Mouse (Mus musculus) kidney, embryonic 15.5 days (tissue): ENCODE data around the gene Ap1g1. TPM values are rescaled to one million over a fixed set of nuclear protein-coding genes. Genes with fewer than 3 reads are reported as not detected.

Experiments
- ATAC-seq: fragments of 200-750 bp; cut with Nextera tagmentation; replicated peaks from 2 replicates; pipeline ENCODE4 v1.8.0; 2017; ENCODE audit warnings: moderate TSS enrichment; ENCODE audit not compliant: low FRiP score
- H3K27ac ChIP-seq: fragments of 300-500 bp; sonication (generic); 2 replicates; pipeline ENCODE4 v1.5.1; 2015; ENCODE audit warnings: mild to moderate bottlenecking, inconsistent platforms
- H3K27me3 ChIP-seq: fragments of 300-500 bp; sonication (generic); 2 replicates; pipeline ENCODE4 v1.6.1; 2015; ENCODE audit warnings: inconsistent platforms
- H3K36me3 ChIP-seq: fragments of 300-500 bp; sonication (generic); 2 replicates; pipeline ENCODE4 v1.6.1; 2015; ENCODE audit warnings: inconsistent platforms
- H3K4me1 ChIP-seq: fragments of 300-500 bp; sonication (generic); 2 replicates; pipeline ENCODE4 v1.6.1; 2015; ENCODE audit warnings: inconsistent platforms
- H3K4me2 ChIP-seq: fragments of 300-500 bp; sonication (generic); 2 replicates; pipeline ENCODE4 v1.6.1; 2015; ENCODE audit warnings: moderate library complexity, mild to moderate bottlenecking, inconsistent platforms
- H3K4me3 ChIP-seq: fragments of 300-500 bp; sonication (generic); replicated peaks from 2 replicates; pipeline ENCODE4 v1.5.1; 2015; ENCODE audit warnings: mild to moderate bottlenecking, inconsistent platforms
- H3K9ac ChIP-seq: fragments of 300-500 bp; sonication (generic); 2 replicates; pipeline ENCODE4 v1.6.1; 2015; ENCODE audit warnings: mild to moderate bottlenecking, inconsistent platforms
- H3K9me3 ChIP-seq: fragments of 300-500 bp; sonication (generic); replicated peaks from 2 replicates; pipeline ENCODE4 v1.6.1; 2016; ENCODE audit warnings: inconsistent platforms
- WGBS: fragments of 180-500 bp; shearing (Covaris S2); methylation state at CpG from one replicate; pipeline ENCODE4 v1.1.7; 2015; ENCODE audit warnings: mixed read lengths; 5-methylcytosine and 5-hydroxymethylcytosine counted together
- polyA plus RNA-seq: library from polyadenylated mRNA; unstranded; fragments of >200 nt; fragmentation: Nextera tagmentation; extraction: Ambion mirVana; gene quantifications from 2 replicates; pipeline ENCODE4 v1.2.1, GENCODE M21; 2015

Ap1g1 gene
- polyA plus RNA-seq = 45.4 TPM in 2 replicates

DNA sequence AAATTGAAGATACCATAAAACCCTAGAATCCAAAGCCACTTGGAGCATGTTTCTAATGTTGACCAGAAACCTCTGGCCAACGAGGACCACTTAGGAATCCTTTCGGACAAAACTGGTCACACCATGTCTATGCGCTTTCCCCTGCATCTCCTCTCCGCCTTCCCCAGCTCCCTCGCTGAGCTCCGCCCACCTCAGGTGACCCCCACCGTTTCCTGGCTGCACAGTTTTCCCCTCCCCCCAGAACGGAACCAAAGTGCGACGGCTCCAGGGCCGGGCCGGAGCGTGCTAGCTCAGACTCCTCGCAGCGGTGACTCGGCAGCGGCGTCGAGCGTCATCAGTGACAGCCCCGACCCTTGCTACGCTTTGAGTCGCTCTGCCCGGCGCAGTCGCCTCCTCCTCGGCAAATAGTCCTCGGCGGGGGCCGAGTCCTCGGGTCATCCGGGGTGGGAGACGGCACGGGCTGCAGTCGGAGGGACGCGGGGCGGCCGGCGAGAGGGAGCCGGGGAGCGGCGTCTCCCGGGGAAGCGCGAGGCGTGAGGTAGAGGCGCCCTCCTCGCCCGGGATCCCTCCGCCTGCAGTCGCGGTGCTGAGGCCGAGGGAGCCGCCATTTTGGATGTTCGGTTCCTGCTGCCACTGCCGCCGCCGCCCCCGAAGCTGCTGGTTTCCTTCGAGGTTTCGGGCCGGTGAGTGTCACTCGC, at the start of gene Ap1g1:
Gene Ap1g1, plus strand, starts transcription at position 275 of the 698 bp plus-strand sequence.
- ATAC-seq = peak; percentile 100
- peaks cover 14% of the 10 kb centered on the region for H3K27me3 ChIP-seq
- peak within 1 kb of the TSS; percentile 98 for H3K4me3 ChIP-seq
- H3K9ac ChIP-seq = peak within 1 kb of the TSS; percentile 97
- no peaks in the 10 kb centered on the region for H3K9me3 ChIP-seq
- peak within 1 kb of the TSS; percentile 86 for H3K4me2 ChIP-seq
- peaks cover 17% of the 10 kb centered on the region for H3K4me1 ChIP-seq
- WGBS = under 1% methylated on average over 63 of the region's 64 CpGs
- no peaks in the 10 kb centered on the region for H3K36me3 ChIP-seq
- H3K27ac ChIP-seq = peak within 1 kb of the TSS; percentile 98

DNA sequence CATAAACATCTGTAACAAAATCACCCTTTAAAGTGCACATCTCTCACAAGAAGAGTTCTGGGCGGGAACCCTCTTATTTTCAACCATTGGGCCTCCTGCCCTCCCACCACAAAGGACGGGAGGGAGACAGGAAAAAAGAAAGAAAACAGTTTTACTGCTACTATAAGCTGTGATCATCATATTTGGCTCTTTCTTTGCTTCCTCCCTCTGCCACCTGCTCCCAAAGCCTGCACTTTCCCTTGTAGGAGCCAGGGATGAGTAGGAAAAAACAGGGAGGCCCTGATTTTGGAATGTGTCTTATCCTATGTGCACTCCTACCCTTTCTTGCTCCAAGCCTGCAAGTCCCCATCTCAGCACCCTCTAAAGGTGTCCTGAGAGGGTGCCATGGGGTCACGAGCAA, 47.3 kb upstream of the Ap1g1 start:
- H3K9ac ChIP-seq = no peak overlapping the region
- no peak overlapping the region for H3K27ac ChIP-seq
- WGBS = 73% methylated on average over 3 of the region's 3 CpGs
- H3K27me3 ChIP-seq = no peaks in the 10 kb centered on the region
- H3K36me3 ChIP-seq = peaks cover 72% of the 10 kb centered on the region
- ATAC-seq = no peak
- H3K4me1 ChIP-seq = peaks cover 5% of the 10 kb centered on the region
- no peak overlapping the region for H3K4me2 ChIP-seq
- H3K4me3 ChIP-seq = no peak overlapping the region
- H3K9me3 ChIP-seq = no peaks in the 10 kb centered on the region

GRCm38 (mm10) chr8:109734018-109734417, 44.3 kb upstream of the Ap1g1 start:
- ATAC-seq = no peak
- H3K27me3 ChIP-seq = no peaks in the 10 kb centered on the region
- H3K4me3 ChIP-seq = no peak overlapping the region
- no peak overlapping the region for H3K4me2 ChIP-seq
- no peak overlapping the region for H3K9ac ChIP-seq
- H3K27ac ChIP-seq = no peak overlapping the region
- H3K36me3 ChIP-seq = peaks cover 55% of the 10 kb centered on the region
- WGBS = 85% methylated on average over 3 of the region's 3 CpGs
- no peaks in the 10 kb centered on the region for H3K9me3 ChIP-seq
- H3K4me1 ChIP-seq = peaks cover 19% of the 10 kb centered on the region

- no peak; the same call in 1 of the 2 replicates for ATAC-seq
- peak overlapping the region; percentile 81; the same call in 1 of the 2 replicates for H3K27ac ChIP-seq
- peak overlapping the region; percentile 85 for H3K4me2 ChIP-seq
- no peaks in the 10 kb centered on the region for H3K27me3 ChIP-seq
- no peaks in the 10 kb centered on the region for H3K9me3 ChIP-seq
- H3K36me3 ChIP-seq = peaks cover 28% of the 10 kb centered on the region
- peak overlapping the region; percentile 100 for H3K4me3 ChIP-seq
- H3K9ac ChIP-seq = peak overlapping the region; percentile 99
- H3K4me1 ChIP-seq = peaks cover 19% of the 10 kb centered on the region
- WGBS = 5% methylated on average over 8 of the region's 8 CpGs
Observed at GRCm38 (mm10) chr8:109736819-109737218, 41.5 kb upstream of the Ap1g1 start.

- Histone ChIP-seq H3K4me3 (peak within 1 kb of the TSS; percentile 100), H3K36me3 (peaks cover 22% of the 10 kb centered on the region), H3K9me3 (no peaks in the 10 kb centered on the region), H3K4me2 (peak within 1 kb of the TSS; percentile 85), H3K9ac (peak within 1 kb of the TSS; percentile 99), H3K27me3 (no peaks in the 10 kb centered on the region), H3K27ac (peak within 1 kb of the TSS; percentile 81), H3K4me1 (peaks cover 19% of the 10 kb centered on the region)
- under 1% methylated on average over 58 of the region's 59 CpGs for WGBS
- peak; percentile 93 for ATAC-seq
Observed at GRCm38 (mm10) chr8:109737237-109738048, 40.9 kb upstream of the Ap1g1 start, which contains the start of gene Atxn1l. Gene Atxn1l, minus strand, starts transcription at chr8:109737739.

- H3K36me3 ChIP-seq = peaks cover 16% of the 10 kb centered on the region
- 68% methylated on average over 1 of the region's 1 CpGs for WGBS
Observed at GRCm38 (mm10) chr8:109738049-109738380, 40.3 kb upstream of the Ap1g1 start.

GRCm38 (mm10) chr8:109747468-109748199, 30.7 kb upstream of the Ap1g1 start:
- no peak for ATAC-seq
- 85% methylated on average over 12 of the region's 12 CpGs for WGBS
- Histone ChIP-seq H3K9me3 (no peaks in the 10 kb centered on the region), H3K4me3 (no peak overlapping the region), H3K36me3 (no peaks in the 10 kb centered on the region), H3K27me3 (no peaks in the 10 kb centered on the region), H3K4me2 (no peak overlapping the region), H3K27ac (no peak overlapping the region), H3K9ac (no peak overlapping the region), H3K4me1 (0 out of 2 replicates have a peak, but pooled peaks cover 3% of the 10 kb centered on the region)

More at GRCm38 (mm10) chr8:109738049-109738380, 40.3 kb upstream of the Ap1g1 start:
- Histone ChIP-seq H3K9me3 (no peaks in the 10 kb centered on the region), H3K4me3 (peak overlapping the region; percentile 100), H3K27ac (no peak overlapping the region), H3K9ac (0 out of 2 replicates have a peak overlapping the region, but pooled peaks have one; percentile 99), H3K4me1 (peaks cover 19% of the 10 kb centered on the region), H3K4me2 (peak overlapping the region; percentile 85), H3K27me3 (no peaks in the 10 kb centered on the region)
- no peak for ATAC-seq

- Histone ChIP-seq H3K36me3 (no peaks in the 10 kb centered on the region), H3K9me3 (no peaks in the 10 kb centered on the region), H3K27me3 (no peaks in the 10 kb centered on the region), H3K4me1 (0 out of 2 replicates have a peak, but pooled peaks cover 3% of the 10 kb centered on the region), H3K4me3 (no peak overlapping the region), H3K27ac (no peak overlapping the region), H3K9ac (no peak overlapping the region), H3K4me2 (no peak overlapping the region)
- whole genome bisulfite sequencing = 50% methylated on average over 5 of the region's 5 CpGs
- ATAC-seq = no peak
Observed at GRCm38 (mm10) chr8:109750274-109750673, 28.1 kb upstream of the Ap1g1 start.

DNA sequence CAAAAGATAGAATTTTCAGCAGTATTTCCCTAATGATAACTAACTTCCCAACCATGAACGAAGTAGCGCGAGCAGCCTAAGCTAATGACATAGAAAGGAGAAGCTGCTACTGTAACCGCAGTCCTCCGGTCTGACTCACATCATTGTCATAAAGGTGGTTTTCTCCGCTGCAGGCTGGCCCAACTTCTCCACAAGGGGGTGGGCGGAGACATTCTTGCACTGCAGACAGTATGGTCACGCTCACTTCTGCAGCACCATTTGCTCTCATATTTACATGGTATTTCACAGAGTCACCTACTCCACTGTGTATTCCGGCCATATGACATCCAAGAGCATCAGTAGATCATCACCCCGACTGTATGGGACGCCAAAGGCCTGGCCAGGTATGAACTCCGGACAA, 27.7 kb upstream of the Ap1g1 start:
- no peaks in the 10 kb centered on the region for H3K36me3 ChIP-seq
- no peak overlapping the region for H3K4me2 ChIP-seq
- H3K9me3 ChIP-seq = no peaks in the 10 kb centered on the region
- no peak; the same call in 1 of the 2 replicates for ATAC-seq
- H3K9ac ChIP-seq = no peak overlapping the region
- WGBS = 71% methylated on average over 12 of the region's 12 CpGs
- no peak overlapping the region for H3K4me3 ChIP-seq
- H3K4me1 ChIP-seq = 0 out of 2 replicates have a peak, but pooled peaks cover 3% of the 10 kb centered on the region
- H3K27me3 ChIP-seq = no peaks in the 10 kb centered on the region
- H3K27ac ChIP-seq = no peak overlapping the region

DNA sequence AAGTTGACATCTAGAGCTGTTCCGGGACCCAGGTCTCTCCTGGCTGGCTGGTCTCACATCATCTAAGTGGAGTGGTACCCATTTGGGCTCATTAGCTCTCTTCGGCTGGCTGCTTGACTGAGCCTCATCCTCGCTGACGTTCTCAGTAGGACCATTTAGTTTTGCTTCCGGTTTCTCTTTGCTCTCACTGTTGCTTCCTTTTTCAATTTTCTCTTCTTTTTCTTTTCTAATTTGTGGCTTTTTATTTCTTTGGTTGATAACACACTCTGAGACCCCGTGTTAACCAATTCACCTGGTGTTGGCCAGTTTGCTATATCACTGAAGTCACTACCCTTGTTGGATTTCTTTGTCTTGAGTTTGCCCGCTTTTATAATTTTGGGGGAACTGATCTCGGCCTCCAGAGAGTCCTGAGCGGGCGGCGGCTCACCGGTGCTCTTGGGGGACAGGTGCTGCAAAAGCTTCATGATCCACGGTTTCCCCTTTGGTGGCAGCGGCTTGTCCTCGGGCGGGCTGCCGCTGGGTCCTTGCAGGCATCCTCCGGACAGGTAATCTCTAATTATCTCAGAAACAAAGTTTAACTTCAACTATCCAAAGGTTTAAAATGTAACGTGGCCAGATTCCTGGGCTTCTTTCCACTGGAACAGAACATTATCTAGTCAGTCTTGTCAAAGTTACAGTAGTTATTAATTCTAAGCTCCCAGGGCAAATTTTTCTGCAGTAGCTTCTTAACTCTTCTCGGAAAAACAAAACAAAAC, 26.4 kb upstream of the Ap1g1 start:
- H3K9ac ChIP-seq = no peak overlapping the region
- ATAC-seq = no peak
- no peak overlapping the region for H3K27ac ChIP-seq
- 86% methylated on average over 20 of the region's 20 CpGs for WGBS
- H3K36me3 ChIP-seq = no peaks in the 10 kb centered on the region
- H3K4me1 ChIP-seq = 0 out of 2 replicates have a peak, but pooled peaks cover 3% of the 10 kb centered on the region
- no peaks in the 10 kb centered on the region for H3K27me3 ChIP-seq
- H3K4me3 ChIP-seq = no peak overlapping the region
- H3K4me2 ChIP-seq = no peak overlapping the region
- H3K9me3 ChIP-seq = no peaks in the 10 kb centered on the region

- Histone ChIP-seq H3K4me3 (no peak overlapping the region), H3K27me3 (no peaks in the 10 kb centered on the region), H3K4me2 (no peak overlapping the region), H3K9ac (no peak overlapping the region), H3K36me3 (no peaks in the 10 kb centered on the region), H3K9me3 (no peaks in the 10 kb centered on the region), H3K27ac (no peak overlapping the region), H3K4me1 (0 out of 2 replicates have a peak, but pooled peaks cover 3% of the 10 kb centered on the region)
- WGBS = 83% methylated on average over 8 of the region's 8 CpGs
- ATAC-seq = no peak
Observed at GRCm38 (mm10) chr8:109754696-109755095, 23.7 kb upstream of the Ap1g1 start.
